Mouse (Mus musculus) midbrain, embryonic 16.5 days (tissue): Measurements from ENCODE around the gene Dock4. TPM values are rescaled to one million over a fixed set of nuclear protein-coding genes. Genes with fewer than 3 reads are reported as not detected.

ENCODE experiments used
- ATAC-seq: fragments of 200-750 bp; cut with Nextera tagmentation; 2 replicates; pipeline ENCODE4 v1.8.0; 2017; ENCODE audit warnings: moderate TSS enrichment
- H3K27ac ChIP-seq: fragments of 300-500 bp; sonication (generic); 2 replicates; pipeline ENCODE4 v1.5.1; 2014; ENCODE audit warnings: mild to moderate bottlenecking, low read length, mixed read lengths
- H3K27me3 ChIP-seq: fragments of 300-500 bp; sonication (generic); 2 replicates; pipeline ENCODE4 v1.6.1; 2014; ENCODE audit warnings: low read depth, low read length, mixed read lengths; ENCODE audit not compliant: control insufficient read depth, insufficient read depth
- H3K36me3 ChIP-seq: fragments of 300-500 bp; sonication (generic); 2 replicates; pipeline ENCODE4 v1.6.1; 2014; ENCODE audit warnings: mild to moderate bottlenecking, low read length, moderate library complexity, mixed read lengths; ENCODE audit not compliant: control insufficient read depth, insufficient read depth
- H3K4me1 ChIP-seq: fragments of 300-500 bp; sonication (generic); 2 replicates; pipeline ENCODE4 v1.6.1; 2014; ENCODE audit warnings: mild to moderate bottlenecking, low read length, mixed read lengths; ENCODE audit not compliant: control insufficient read depth, insufficient read depth
- H3K4me2 ChIP-seq: fragments of 300-500 bp; sonication (generic); 2 replicates; pipeline ENCODE4 v1.6.1; 2014; ENCODE audit warnings: mild to moderate bottlenecking, low read length, mixed read lengths
- H3K4me3 ChIP-seq: fragments of 300-500 bp; sonication (generic); 2 replicates; pipeline ENCODE4 v1.5.1; 2014; ENCODE audit warnings: low read depth, mild to moderate bottlenecking, low read length, moderate library complexity, mixed read lengths
- H3K9ac ChIP-seq: fragments of 300-500 bp; sonication (generic); 2 replicates; pipeline ENCODE4 v1.6.1; 2014; ENCODE audit warnings: low read depth, low read length, mixed read lengths
- H3K9me3 ChIP-seq: fragments of 300-500 bp; sonication (generic); replicated peaks from 2 replicates; pipeline ENCODE4 v1.6.1; 2014; ENCODE audit warnings: mild to moderate bottlenecking, low read length, mixed read lengths; ENCODE audit not compliant: control insufficient read depth, poor library complexity, severe bottlenecking
- WGBS: fragments of 180-500 bp; shearing (Covaris S2); extraction: QIAGEN DNeasy Blood & Tissue Kit; methylation state at CpG from one replicate; pipeline ENCODE4 v1.1.7; 2014; 5-methylcytosine and 5-hydroxymethylcytosine counted together
- polyA plus RNA-seq: library from polyadenylated mRNA; unstranded; fragments of >200 nt; fragmentation: Nextera tagmentation; extraction: Ambion mirVana; gene quantifications from 2 replicates; pipeline ENCODE4 v1.2.1, GENCODE M21; 2015

Gene Dock4
- polyA plus RNA-seq, 1 experiment from 2014 or later, result 34.8 TPM

DNA sequence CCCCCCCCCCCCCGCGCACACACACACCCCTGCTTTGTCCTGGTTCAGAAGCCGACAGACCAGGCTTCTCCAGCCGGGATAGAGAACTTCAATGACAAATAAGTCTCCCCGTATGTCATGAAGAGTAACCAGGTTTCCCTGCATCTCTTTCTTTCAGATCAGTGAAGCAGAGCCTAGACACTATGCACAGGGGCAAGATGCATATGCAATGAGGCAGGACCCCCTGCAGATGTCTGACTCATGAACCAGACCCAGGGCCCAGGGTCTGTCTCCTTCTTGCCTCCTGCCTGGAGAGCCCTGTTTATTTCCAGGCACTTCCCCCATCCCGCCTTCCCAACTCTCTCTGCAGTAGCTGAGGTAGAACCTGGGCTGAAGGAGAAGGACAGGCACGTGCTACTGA is 448.0 kb downstream of the Dock4 start:
- Histone ChIP-seq H3K9me3 (no peaks in the 10 kb centered on the region), H3K9ac (no peak overlapping the region), H3K4me1 (no peaks in the 10 kb centered on the region), H3K4me2 (no peak overlapping the region), H3K27me3 (no peaks in the 10 kb centered on the region), H3K36me3 (no peaks in the 10 kb centered on the region), H3K4me3 (no peak overlapping the region), H3K27ac (no peak overlapping the region)
- ATAC-seq, result no peak
- 36% methylated on average over 5 of the region's 7 CpGs for WGBS

- 92% methylated on average over 5 of the region's 5 CpGs for WGBS
- ATAC-seq, result no peak
- H3K36me3 ChIP-seq, result no peaks in the 10 kb centered on the region
These were observed 448.9 kb downstream of the Dock4 start for GRCm38 (mm10) chr12:40894695-40895094.

More at GRCm38 (mm10) chr12:40894695-40895094, 448.9 kb downstream of the Dock4 start:
- no peaks in the 10 kb centered on the region for H3K27me3 ChIP-seq
- H3K9ac ChIP-seq, result no peak overlapping the region
- no peak overlapping the region for H3K4me2 ChIP-seq
- no peak overlapping the region for H3K4me3 ChIP-seq
- H3K4me1 ChIP-seq, result no peaks in the 10 kb centered on the region
- no peaks in the 10 kb centered on the region for H3K9me3 ChIP-seq
- H3K27ac ChIP-seq, result no peak overlapping the region

Other genes with a start within 250 kb of the Dock4 start
- 0.29 TPM in 1 of 2 replicates, not detected in the other for gene Lsmem1, start 246.5 kb upstream of the Dock4 start, polyA plus RNA-seq
- 181 and 183 TPM in 2 replicates for gene Ifrd1, start 197.4 kb upstream of the Dock4 start, polyA plus RNA-seq
- gene Zfp277, start 50 bp upstream of the Dock4 start, polyA plus RNA-seq, result 30.1 TPM in 2 replicates